Mouse (Mus musculus) kidney, postnatal 10 days (tissue): ENCODE data around the gene Xpo6.

Experiments
- DNase-seq: peaks from one replicate; pipeline ENCODE4 v3.0.0; 2021; ENCODE audit warnings: mixed read lengths

Gene Xpo6

DNA sequence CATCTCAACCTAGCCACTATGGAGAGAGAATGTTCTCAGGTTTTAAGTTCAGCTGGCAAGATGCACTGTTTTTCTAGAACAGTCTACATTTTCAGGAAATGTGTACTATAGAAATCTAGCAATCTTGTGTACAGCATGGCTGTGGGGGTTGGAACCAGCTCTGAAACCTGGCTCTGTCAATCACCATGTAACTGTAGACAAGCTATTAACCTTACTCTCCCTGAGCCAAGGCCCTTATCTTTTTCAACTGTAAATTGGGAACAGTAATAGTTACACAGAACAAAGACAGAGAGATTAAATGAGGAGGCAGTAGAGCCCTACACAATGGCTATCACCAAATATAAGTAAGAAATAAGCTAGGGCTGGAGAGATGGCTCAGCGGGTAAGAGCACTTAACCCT lies 8.8 kb downstream of the Xpo6 start:
- DNase-seq, result no peak

DNA sequence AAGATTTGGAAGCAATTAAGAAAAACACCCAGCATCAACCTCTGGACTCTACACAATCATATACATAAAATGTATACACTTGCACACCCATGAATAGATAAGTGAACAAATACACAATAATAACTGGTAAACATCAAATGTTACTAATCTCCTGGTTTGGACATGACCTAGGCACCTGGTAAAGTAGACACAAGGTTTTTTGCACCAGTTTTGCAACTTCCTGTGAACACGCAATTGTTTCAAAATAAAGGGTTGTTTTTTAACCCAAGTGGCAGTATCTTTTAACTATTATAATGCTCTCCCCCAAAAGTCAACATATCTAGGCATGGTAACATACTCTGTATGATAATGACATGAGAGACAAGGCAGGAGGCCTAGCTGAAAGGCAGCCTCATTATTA lies 10.8 kb downstream of the Xpo6 start:
- no peak for DNase-seq

DNA sequence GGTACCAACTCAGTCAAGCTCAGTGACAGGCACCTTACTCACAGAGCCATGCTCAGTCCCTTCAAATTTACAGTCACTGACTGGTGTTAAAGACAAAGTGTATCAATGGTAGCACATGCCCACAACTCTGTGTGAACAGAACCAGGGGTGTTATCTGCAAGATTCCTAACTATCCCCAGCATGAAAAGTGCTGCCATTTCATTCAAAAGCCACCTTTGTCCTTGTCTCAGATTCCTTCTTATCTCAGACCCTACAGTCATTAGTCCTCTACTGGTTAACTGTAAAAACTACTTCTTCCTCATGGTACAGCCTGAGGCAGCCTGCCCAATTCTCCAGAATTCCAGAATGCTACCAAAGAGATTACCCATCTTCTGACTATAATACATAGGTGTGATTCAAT lies 14.3 kb downstream of the Xpo6 start:
- no peak for DNase-seq

DNA sequence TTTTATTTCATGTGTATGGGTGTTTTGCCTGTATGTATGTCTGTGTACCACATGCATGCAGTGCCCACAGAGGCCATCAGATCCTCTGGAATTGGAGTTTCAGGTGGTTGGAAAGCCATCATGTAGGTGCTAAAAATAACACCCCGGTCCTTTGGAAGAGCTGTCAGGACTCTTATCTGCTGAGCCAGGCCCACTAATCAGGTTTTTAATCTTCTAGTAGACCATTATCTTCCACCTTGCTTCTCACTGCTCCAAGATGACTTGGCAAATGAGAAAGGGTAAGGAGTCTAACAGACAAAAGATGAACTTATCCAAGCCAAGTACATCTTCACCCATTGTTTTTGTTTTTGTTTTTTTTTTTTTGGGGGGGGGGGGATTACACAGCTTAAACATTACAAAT lies 16.7 kb downstream of the Xpo6 start:
- DNase-seq, result no peak

DNA sequence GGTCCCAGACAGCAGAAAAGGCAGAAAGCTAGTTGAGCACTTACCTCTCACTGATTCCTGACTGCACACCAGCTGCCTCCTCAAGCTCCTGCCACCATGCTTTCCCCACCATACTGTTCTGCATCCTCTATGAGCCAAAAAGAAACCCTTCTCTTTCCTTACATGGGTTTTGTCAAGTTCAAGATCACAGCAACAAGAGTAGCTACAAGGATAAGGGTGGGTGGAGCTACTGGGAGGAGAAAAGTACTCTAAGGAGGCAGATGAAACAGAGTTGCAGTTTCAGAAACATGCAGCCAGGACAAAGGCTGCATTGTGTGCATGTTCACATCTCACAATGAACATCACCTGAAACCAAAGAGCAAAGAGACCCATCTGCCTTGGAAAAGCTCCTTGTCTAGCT lies 18.8 kb downstream of the Xpo6 start:
- DNase-seq, result no peak

DNA sequence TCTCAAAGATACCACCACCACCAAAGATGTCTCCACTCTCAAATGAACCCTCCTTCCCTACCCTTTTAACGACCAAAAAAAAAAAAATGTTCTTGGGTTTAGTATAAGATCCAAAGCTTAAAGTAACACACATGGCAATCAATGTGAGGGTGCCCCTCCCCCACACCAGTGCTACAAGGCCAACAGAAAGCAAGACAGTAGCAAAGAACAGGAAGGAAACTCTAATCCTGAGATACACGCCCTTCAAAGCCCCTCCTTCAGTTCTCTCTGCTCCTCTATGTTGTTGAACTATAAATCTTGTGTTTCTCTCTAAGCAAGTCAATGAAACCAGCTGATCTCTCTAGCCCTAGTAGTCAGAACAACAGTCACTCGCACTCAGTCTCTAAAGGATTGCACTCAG lies 19.3 kb downstream of the Xpo6 start:
- DNase-seq, result peak; percentile 51

DNA sequence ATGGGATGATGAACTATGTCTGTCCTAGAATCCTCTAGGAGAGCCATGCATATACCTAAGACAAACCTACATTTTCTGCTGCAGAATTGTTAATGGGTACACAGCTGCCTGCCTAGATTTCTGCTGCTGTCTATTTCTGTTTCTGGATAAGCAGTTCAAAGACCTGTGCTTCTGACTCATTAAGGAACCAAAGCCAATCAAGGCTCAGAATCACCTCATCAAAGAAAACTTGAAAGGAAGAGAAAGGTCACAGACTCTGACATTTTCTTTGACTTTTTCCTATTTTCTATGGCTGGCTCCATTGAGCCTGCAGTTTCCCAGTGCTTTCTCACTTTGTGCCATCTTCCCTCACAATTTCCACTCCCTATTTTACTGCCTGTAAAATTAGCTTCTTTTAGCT lies 21.5 kb downstream of the Xpo6 start:
- DNase-seq, result no peak

DNA sequence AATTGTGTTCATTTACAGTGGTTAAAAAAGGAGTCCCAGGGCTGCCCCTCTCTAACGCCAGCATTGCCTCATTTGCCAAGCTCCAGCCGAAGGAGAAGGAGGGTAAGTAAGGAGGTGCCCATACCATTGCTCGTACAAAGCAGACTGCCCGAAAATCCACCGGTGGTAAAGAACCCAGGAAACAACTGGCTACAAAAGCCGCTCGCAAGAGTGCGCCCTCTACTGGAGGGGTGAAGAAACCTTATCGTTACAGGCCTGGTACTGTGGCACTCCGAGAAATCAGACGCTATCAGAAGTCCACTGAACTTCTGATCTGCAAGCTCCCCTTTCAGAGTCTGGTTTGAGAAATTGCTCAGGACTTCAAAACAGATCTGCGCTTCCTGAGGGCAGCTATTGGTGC lies 24.3 kb downstream of the Xpo6 start:
- no peak for DNase-seq

DNA sequence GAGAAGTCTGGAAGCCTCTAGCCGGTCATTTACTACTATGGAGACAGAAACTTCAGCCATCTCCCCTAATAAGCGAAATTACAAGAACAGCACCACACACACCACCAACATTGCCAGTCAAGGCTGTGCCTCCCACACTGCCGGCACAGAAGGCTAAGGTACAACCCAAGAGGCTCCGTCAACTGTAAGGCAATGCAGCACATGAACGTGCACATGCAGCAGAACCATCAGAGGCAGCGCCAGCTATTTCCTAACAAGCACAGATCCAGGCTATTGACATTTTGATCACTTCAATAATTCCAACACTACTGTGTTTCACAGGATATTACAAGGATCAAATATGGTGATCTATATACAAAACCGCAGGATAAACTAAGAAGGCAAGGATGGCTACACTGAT lies 24.8 kb downstream of the Xpo6 start:
- no peak for DNase-seq

DNA sequence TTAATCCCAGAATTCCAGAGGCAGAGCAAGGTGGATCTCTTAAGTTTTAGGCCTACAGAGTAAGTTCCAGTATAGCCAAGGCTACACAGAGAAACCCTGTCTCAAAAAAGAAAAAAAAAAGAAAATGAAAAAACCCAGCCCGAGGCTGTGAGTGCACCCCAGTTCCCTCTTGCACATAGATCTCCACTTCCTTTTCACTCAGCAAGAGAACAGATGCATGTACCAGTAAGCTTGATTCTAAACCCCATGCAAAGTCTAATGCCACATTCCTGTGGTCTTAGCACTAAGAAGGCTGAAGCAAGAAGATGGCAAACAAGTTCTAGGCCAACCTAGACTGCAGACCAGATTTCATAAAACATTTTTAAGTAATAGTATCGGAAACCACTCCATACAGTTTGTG lies 25.4 kb downstream of the Xpo6 start:
- no peak for DNase-seq

DNA sequence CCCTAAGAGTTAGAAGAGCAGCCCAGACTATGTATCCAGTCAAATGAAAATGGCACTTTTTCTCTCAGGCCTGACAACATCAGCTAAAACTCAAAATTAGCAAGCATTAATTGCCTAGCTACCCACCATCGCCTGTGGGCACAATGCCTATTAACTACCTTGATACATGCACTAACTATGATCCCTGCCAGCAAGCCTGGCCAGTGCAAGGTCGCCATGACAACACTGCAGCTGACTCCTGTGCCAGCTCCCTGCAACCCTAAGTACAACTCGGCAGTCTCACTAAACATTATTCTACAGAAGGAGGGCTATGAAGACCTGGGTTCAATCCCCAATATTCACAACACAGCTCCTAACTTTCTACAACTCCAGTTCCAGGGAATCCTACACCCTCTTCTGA lies 28.3 kb downstream of the Xpo6 start:
- peak; percentile 44 for DNase-seq

DNA sequence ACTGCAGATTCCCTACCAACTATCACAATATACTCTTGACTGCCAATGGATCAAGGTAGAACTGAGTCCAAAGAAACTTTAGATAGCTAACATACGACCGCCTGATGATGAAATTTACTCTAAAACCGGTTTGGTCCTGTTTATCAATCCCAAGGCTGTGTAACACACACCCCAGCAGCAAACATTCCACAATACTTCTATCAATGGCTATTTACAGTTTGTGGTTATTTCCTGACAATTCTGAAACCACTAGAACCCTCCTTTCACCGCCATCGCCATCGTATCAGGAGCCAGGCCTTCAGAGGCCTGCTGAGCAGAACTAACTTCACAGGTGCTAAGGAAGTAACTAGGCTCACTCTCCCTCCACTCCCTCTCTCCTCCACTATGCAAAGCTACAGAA lies 31.7 kb downstream of the Xpo6 start:
- no peak for DNase-seq

DNA sequence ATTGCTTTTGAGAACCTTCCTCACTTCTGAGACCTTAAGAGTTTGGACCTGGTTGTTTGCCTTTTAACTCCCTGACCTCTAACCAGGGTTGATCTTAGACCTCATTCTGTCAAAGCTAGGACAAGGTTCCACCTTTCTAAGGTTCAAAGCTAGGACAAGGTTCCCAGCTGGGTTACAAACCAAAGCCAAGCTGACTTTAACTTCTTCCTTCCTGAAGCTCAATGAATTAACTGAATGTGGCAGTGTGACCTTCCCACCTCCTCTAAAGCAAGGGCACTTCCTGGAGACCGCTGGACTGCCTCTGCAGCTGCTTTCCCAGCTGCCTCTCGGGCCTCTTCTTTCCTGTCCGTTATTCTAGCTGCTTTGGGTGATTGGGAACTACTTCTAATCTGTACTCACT lies 32.9 kb downstream of the Xpo6 start:
- peak; percentile 45 for DNase-seq

DNA sequence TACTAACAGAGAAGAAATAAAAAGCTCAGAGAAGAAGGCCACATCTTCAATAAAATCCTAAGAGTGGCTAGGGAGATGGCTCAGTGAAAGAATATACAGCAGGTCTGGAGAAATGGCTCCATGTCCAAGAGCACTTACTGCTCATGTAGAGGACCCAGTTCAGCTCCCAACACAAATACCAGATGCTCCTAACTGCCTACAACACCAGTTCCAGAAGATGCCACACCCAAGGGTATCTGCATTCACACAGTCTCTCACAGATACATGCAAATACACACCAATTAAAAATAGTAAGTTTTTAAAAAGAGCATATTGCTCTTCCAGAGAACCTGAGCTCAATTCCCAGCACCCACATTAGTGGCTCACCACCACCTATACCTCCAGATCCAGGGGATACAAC lies 33.7 kb downstream of the Xpo6 start:
- no peak for DNase-seq

DNA sequence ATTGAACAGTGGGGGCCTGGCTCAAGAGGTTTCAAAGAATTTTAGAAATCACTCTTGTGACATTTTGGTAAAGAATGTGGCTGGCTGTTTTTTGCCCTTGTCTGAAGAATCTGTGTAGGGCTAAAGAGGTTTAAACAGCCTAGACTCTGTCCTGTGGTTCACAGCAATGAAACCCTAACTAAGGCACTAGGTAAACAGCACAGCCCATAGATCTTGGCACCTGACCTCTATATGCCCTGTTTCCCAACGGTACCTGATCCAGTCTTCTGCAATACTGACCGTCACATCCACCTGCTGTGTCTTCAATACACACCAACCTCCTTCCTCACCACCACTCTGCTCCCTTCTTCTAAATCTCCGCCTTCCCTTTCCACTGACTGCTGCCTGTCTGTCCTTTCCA lies 42.1 kb downstream of the Xpo6 start:
- DNase-seq, result no peak

DNA sequence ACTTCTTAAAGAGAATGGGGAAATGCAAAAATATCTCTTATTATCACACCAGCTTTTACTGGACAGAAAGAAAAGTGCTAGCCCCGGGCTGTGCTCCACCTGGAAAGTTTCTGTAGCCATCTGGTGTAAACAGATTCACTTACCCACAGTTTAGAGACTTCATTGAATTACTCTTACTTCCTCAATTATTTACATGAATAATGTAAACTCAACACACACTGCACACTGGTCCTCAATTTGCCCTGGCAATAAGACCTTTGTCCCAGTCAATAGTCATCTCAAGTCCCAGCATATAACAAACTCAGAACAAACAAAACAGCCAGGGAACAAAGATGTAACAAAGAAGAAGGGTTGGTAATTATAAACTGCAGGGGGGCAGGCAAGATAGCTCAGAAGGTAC lies 44.6 kb downstream of the Xpo6 start:
- no peak for DNase-seq

DNA sequence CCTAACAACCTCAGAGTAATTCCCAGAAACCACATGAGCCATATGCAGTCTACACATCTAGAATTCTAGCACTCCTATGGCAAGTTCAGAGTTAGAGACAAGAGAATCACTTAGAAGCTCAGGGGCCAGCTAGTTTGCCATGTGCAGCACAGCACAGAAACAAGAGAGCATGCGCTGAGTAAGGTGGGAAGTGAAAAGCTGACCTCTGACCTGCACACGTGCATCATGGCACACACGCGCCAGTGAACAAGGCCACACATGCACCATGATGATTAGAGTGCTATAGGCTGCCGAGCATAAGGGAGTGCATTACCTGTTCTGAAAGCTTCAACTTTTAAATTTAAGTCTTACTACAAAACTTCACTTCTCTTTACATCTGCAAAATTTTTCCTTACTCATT lies 45.6 kb downstream of the Xpo6 start:
- no peak for DNase-seq

DNA sequence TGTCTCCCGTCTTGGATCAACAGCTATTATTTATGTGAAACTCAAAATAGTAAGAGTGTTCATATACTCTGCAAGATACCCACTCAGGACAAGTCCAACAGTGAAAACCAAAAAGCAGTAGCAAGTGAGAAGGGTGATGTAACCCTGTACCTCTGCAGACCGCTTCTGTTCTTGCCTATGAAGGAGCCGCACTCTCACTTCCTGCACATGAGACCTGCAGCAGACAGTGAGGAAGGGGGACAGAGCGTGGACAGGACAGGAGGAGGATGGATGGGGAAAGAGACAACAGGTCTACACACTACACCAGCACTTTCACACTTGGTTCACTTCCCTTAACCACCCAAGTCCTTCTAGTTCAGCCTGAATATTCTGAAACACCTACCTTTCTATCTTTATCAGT lies 48.0 kb downstream of the Xpo6 start:
- DNase-seq, result no peak

DNA sequence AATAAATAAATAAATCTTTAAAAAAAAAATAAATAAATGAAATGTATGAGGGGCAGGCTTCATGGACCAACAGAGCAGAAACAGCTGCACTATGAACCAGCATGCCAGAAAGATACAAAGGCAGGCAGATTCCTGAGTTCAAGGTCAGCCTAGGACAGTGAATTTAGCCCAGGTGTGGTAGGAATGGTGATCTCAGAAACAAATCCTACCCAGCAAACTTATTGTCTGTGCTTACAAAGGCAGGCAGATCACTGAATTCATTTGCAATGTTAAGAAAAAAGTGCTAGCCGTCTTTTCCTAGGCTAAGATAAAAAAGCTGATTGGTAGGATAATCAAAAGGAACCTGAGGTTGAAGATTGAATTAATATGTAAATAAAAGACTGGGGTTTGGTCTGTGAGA lies 54.1 kb downstream of the Xpo6 start:
- no peak for DNase-seq

DNA sequence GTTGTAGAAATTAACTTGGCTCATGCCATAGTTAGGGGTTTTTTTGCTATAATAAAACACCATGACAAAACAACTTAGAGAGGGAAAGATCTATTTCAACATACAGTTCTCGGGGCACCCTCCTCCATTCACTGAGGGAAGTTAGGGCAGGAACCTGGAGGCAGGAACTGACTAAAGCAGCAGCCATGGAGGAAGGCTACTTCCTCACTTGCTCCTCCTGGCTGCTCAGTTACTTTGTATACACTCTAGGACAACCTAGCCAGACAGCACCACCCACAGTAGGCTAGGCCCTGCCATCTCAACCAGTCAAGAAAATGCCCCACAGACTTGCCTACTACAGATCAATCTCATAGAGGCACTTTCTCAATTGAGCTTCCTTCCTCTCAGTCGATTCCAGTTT lies 55.9 kb downstream of the Xpo6 start:
- no peak for DNase-seq

DNA sequence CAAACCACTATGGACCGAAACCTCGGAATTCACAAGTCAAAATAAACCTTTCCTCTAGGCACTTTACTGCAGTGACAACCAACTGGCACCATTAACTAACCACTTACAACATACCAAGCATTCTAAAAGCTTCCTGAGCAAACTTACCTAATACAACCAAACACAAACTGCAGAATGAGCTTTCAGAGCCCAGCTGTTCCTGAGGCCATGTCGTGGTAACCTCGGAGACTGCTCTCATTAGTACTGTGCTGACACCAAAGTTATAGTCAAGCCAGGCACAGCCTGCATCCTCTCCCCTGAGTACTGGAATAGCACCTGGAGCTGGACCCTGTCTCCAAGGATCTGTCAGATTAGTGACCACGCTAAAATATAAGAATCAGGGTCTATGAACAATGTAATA lies 62.5 kb downstream of the Xpo6 start:
- DNase-seq, result no peak

DNA sequence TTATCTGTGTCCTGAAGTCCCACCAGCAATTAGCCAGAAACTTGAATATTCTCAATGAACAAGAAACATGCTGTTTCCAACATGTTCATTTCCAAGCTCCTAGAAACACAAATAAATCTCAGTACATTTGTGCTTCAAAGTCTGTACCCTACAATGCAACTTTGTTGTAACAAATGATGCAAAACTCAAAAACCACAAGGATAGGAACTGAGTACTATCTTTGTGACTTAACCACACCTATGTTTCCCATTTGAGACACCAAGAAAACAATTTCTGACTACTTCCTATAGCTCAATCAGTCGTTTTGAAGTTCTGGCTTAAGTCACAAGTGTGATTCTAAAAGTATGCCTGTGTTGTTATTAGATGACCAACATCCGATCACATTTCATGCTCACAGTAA lies 64.9 kb downstream of the Xpo6 start:
- DNase-seq, result no peak

DNA sequence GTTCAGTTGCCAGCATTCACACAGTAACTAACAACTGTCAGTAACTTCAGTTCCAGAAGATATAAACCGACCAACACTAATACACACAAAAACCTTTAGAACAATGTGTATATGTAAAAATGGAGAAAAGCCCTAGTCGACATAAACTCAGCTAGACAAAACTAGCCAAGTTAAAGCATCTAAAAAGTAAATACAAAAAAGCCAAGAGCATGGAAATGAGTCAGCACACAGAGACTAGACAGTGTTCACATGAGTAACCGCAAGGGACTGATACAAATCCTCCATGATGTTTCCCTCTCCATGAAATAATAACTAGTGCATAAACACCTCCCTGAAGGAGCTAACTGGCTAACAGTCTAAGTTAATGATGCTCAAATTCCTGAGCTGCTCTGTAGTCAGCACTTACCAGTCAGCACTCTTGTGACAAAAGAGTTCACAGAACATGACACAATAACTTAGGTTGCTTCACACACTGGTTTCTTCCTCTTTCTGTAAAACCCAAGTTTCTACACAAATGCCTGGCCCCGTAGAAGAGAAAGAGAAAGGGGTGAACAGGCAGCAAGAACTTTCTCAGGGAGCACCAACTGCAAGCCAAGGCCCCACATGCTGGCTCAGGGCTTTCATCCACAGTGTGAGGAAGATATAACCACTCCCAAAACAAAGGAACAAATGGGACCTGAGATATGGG lies 65.5 kb downstream of the Xpo6 start:
- DNase-seq, result no peak

DNA sequence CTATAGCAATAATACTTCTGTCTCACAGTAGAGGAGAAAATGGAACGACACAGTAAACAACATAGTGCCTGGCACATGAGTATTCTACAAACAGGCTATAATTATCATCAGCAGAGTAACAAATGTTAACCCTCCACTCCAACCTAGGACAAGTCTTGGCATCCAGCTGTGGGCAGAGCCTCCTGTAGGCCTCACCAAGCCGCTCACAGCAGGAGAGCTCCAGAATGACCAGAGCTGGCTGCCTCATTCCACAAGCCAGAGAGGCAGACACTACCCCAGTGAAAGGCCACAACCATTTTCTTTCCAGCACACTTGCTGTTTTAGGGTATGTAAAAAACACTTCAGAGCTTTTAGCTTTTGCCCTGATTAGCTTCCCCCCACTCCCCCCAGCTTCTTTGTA lies 72.6 kb downstream of the Xpo6 start:
- DNase-seq, result no peak

DNA sequence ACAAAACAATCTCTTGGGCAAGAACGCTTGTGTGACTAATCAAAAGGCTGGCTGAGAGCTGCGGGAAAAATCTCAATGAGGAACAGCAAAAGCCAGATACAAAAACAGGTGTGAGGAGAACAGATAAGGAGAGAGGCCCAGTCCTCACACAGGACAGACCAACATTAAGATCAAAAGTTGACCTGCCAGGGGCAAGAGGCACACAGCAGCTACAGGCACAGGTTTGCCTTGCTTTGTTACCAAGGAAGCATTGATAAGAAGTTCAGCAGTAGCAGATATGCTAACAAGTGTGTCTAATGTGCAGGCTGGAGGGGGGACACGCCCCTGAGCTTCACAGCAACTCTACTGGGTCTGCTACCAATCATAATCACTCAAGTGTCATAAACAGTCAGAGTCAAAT lies 73.8 kb downstream of the Xpo6 start:
- no peak for DNase-seq

DNA sequence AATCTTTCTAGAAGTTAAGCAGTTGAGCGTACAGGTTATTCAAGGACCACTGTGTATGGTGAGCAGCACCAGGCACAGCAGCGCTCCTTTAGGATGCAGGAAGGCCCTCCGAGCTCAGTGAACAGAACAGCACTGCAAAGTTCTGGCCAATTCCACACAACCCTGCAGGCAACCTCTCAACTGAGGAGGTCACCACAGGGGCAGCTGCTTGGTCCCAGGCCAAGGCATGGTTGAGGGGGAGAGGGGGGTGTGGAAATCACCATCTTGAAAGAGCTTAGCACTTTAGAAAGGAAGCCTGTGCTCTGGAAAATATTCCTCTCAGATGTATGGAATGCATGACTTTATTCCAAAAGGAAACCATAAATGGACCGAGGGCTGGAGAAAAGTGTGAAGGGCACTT lies 78.8 kb downstream of the Xpo6 start:
- DNase-seq, result peak; percentile 64
